Mouse (Mus musculus) heart, embryonic 12.5 days (tissue): ENCODE data around the gene Ppp1r1a. TPM values are rescaled to one million over a fixed set of nuclear protein-coding genes. Genes with fewer than 3 reads are reported as not detected.

Source experiments
- ATAC-seq: fragments of 200-750 bp; cut with Nextera tagmentation; 2 replicates; pipeline ENCODE4 v1.8.0; 2017; ENCODE audit warnings: moderate TSS enrichment, moderate library complexity; ENCODE audit not compliant: insufficient number of reproducible peaks, low FRiP score
- H3K27ac ChIP-seq: fragments of 300-500 bp; sonication (generic); 2 replicates; pipeline ENCODE4 v1.5.1; 2016; ENCODE audit warnings: mild to moderate bottlenecking, moderate library complexity; ENCODE audit not compliant: poor library complexity, severe bottlenecking
- H3K27me3 ChIP-seq: fragments of 300-500 bp; sonication (generic); replicated peaks from 2 replicates; pipeline ENCODE4 v1.6.1; 2016; ENCODE audit warnings: mild to moderate bottlenecking, moderate library complexity
- H3K36me3 ChIP-seq: fragments of 300-500 bp; sonication (generic); 2 replicates; pipeline ENCODE4 v1.6.1; 2016; ENCODE audit warnings: mild to moderate bottlenecking, moderate library complexity
- H3K4me1 ChIP-seq: fragments of 300-500 bp; sonication (generic); replicated peaks from 2 replicates; pipeline ENCODE4 v1.6.1; 2016; ENCODE audit warnings: mild to moderate bottlenecking
- H3K4me2 ChIP-seq: fragments of 300-500 bp; sonication (generic); 2 replicates; pipeline ENCODE4 v1.6.1; 2016; ENCODE audit warnings: mild to moderate bottlenecking, moderate library complexity
- H3K4me3 ChIP-seq: fragments of 300-500 bp; sonication (generic); 2 replicates; pipeline ENCODE4 v1.5.1; 2016; ENCODE audit warnings: mild to moderate bottlenecking
- H3K9ac ChIP-seq: fragments of 300-500 bp; sonication (generic); 2 replicates; pipeline ENCODE4 v1.6.1; 2016; ENCODE audit warnings: mild to moderate bottlenecking, moderate library complexity
- H3K9me3 ChIP-seq: fragments of 300-500 bp; sonication (generic); replicated peaks from 2 replicates; pipeline ENCODE4 v1.6.1; 2016; ENCODE audit warnings: mild to moderate bottlenecking, moderate library complexity
- WGBS: fragments of 180-500 bp; shearing (Covaris S2); methylation state at CpG from one replicate; pipeline ENCODE4 v1.1.7; 2016; 5-methylcytosine and 5-hydroxymethylcytosine counted together
- polyA plus RNA-seq: library from polyadenylated mRNA; unstranded; fragments of >200 nt; fragmentation: Nextera tagmentation; extraction: Ambion mirVana; gene quantifications from 2 replicates; pipeline ENCODE4 v1.2.1, GENCODE M21; 2016

The Ppp1r1a gene
- polyA plus RNA-seq, 1 experiment from 2014 or later = 78.4 TPM

GRCm38 (mm10) chr15:103536456-103536855 lies 1.3 kb downstream of the Ppp1r1a start:
- Histone ChIP-seq H3K4me2 (peak overlapping the region; percentile 78), H3K27ac (peak overlapping the region; percentile 90), H3K36me3 (0 out of 2 replicates have a peak, but pooled peaks cover 3% of the 10 kb centered on the region), H3K9ac (peak overlapping the region; percentile 83; the same call in 1 of the 2 replicates), H3K27me3 (peaks cover 28% of the 10 kb centered on the region), H3K4me3 (peak overlapping the region; percentile 74), H3K4me1 (peaks cover 13% of the 10 kb centered on the region), H3K9me3 (no peaks in the 10 kb centered on the region)
- no peak for ATAC-seq
- WGBS = 10% methylated on average over 2 of the region's 2 CpGs

- peaks cover 28% of the 10 kb centered on the region for H3K27me3 ChIP-seq
- no peak for ATAC-seq
- peak overlapping the region; percentile 13; the same call in 1 of the 2 replicates for H3K9ac ChIP-seq
- H3K27ac ChIP-seq = peak overlapping the region; percentile 39; the same call in 1 of the 2 replicates
- H3K9me3 ChIP-seq = no peaks in the 10 kb centered on the region
- no peak overlapping the region for H3K4me2 ChIP-seq
- no peak overlapping the region for H3K4me3 ChIP-seq
- peaks cover 13% of the 10 kb centered on the region for H3K4me1 ChIP-seq
- 46% methylated on average over 1 of the region's 1 CpGs for WGBS
- H3K36me3 ChIP-seq = 0 out of 2 replicates have a peak, but pooled peaks cover 3% of the 10 kb centered on the region
These were observed 2.0 kb downstream of the Ppp1r1a start for GRCm38 (mm10) chr15:103535786-103536185.

- H3K9me3 ChIP-seq = no peaks in the 10 kb centered on the region
- H3K4me3 ChIP-seq = no peak overlapping the region
- H3K27ac ChIP-seq = no peak overlapping the region
- H3K9ac ChIP-seq = no peak overlapping the region
- no peak for ATAC-seq
- 54% methylated on average over 2 of the region's 2 CpGs for WGBS
- H3K4me1 ChIP-seq = peaks cover 13% of the 10 kb centered on the region
- H3K4me2 ChIP-seq = no peak overlapping the region
- H3K36me3 ChIP-seq = 0 out of 2 replicates have a peak, but pooled peaks cover 3% of the 10 kb centered on the region
- peaks cover 21% of the 10 kb centered on the region for H3K27me3 ChIP-seq
These were observed 2.8 kb downstream of the Ppp1r1a start for GRCm38 (mm10) chr15:103535030-103535429.

GRCm38 (mm10) chr15:103534054-103534620 lies 3.7 kb downstream of the Ppp1r1a start:
- Histone ChIP-seq H3K27ac (no peak overlapping the region), H3K36me3 (0 out of 2 replicates have a peak, but pooled peaks cover 3% of the 10 kb centered on the region), H3K4me1 (peaks cover 13% of the 10 kb centered on the region), H3K9ac (no peak overlapping the region), H3K4me3 (no peak overlapping the region), H3K9me3 (no peaks in the 10 kb centered on the region), H3K4me2 (no peak overlapping the region), H3K27me3 (peaks cover 14% of the 10 kb centered on the region)
- ATAC-seq = no peak
- 84% methylated on average over 7 of the region's 7 CpGs for WGBS

- no peak overlapping the region for H3K4me3 ChIP-seq
- peaks cover 2% of the 10 kb centered on the region for H3K4me1 ChIP-seq
- H3K9me3 ChIP-seq = no peaks in the 10 kb centered on the region
- WGBS = 11% methylated on average over 5 of the region's 5 CpGs
- no peak overlapping the region for H3K4me2 ChIP-seq
- 0 out of 2 replicates have a peak, but pooled peaks cover 6% of the 10 kb centered on the region for H3K36me3 ChIP-seq
- no peak overlapping the region for H3K9ac ChIP-seq
- H3K27ac ChIP-seq = no peak overlapping the region
- ATAC-seq = no peak
- peaks cover 3% of the 10 kb centered on the region; the same call in 1 of the 2 replicates for H3K27me3 ChIP-seq
These were observed 7.4 kb downstream of the Ppp1r1a start for GRCm38 (mm10) chr15:103530372-103530771.

GRCm38 (mm10) chr15:103523156-103523555 lies 14.6 kb downstream of the Ppp1r1a start:
- Histone ChIP-seq H3K27ac (no peak overlapping the region), H3K4me2 (no peak overlapping the region), H3K4me1 (peaks cover 12% of the 10 kb centered on the region), H3K27me3 (0 out of 2 replicates have a peak, but pooled peaks cover 4% of the 10 kb centered on the region), H3K9me3 (no peaks in the 10 kb centered on the region), H3K4me3 (no peak overlapping the region), H3K36me3 (0 out of 2 replicates have a peak, but pooled peaks cover 4% of the 10 kb centered on the region), H3K9ac (no peak overlapping the region)
- no peak for ATAC-seq
- 63% methylated on average over 3 of the region's 3 CpGs for WGBS

- Histone ChIP-seq H3K4me3 (no peak overlapping the region), H3K27me3 (0 out of 2 replicates have a peak, but pooled peaks cover 4% of the 10 kb centered on the region), H3K9ac (no peak overlapping the region), H3K4me1 (peaks cover 13% of the 10 kb centered on the region), H3K4me2 (no peak overlapping the region), H3K36me3 (0 out of 2 replicates have a peak, but pooled peaks cover 2% of the 10 kb centered on the region), H3K9me3 (no peaks in the 10 kb centered on the region), H3K27ac (no peak overlapping the region)
- no peak for ATAC-seq
- WGBS = 63% methylated on average over 3 of the region's 3 CpGs
These were observed 15.2 kb downstream of the Ppp1r1a start for GRCm38 (mm10) chr15:103522458-103523099.

GRCm38 (mm10) chr15:103519386-103520378 lies 18.1 kb downstream of the Ppp1r1a start:
- 0 out of 2 replicates have a peak, but pooled peaks cover 4% of the 10 kb centered on the region for H3K27me3 ChIP-seq
- no peak for ATAC-seq
- no peaks in the 10 kb centered on the region for H3K36me3 ChIP-seq
- H3K4me2 ChIP-seq = no peak overlapping the region
- H3K9me3 ChIP-seq = no peaks in the 10 kb centered on the region
- peaks cover 26% of the 10 kb centered on the region for H3K4me1 ChIP-seq
- 24% methylated on average over 4 of the region's 4 CpGs for WGBS
- no peak overlapping the region for H3K9ac ChIP-seq
- no peak overlapping the region for H3K27ac ChIP-seq
- no peak overlapping the region for H3K4me3 ChIP-seq

GRCm38 (mm10) chr15:103518600-103519385 lies 19.0 kb downstream of the Ppp1r1a start:
- WGBS = 10% methylated on average over 5 of the region's 5 CpGs
- ATAC-seq = no peak
- Histone ChIP-seq H3K36me3 (no peaks in the 10 kb centered on the region), H3K4me3 (no peak overlapping the region), H3K27ac (peak overlapping the region; percentile 34), H3K9me3 (no peaks in the 10 kb centered on the region), H3K4me2 (no peak overlapping the region), H3K9ac (no peak overlapping the region), H3K4me1 (peaks cover 30% of the 10 kb centered on the region), H3K27me3 (0 out of 2 replicates have a peak, but pooled peaks cover 4% of the 10 kb centered on the region)

- peak overlapping the region; percentile 26; the same call in 1 of the 2 replicates for H3K27ac ChIP-seq
- no peak for ATAC-seq
- H3K9me3 ChIP-seq = no peaks in the 10 kb centered on the region
- peaks cover 12% of the 10 kb centered on the region; the same call in 1 of the 2 replicates for H3K27me3 ChIP-seq
- H3K4me2 ChIP-seq = peak overlapping the region; percentile 75
- peak overlapping the region; percentile 17; the same call in 1 of the 2 replicates for H3K4me3 ChIP-seq
- no peaks in the 10 kb centered on the region for H3K36me3 ChIP-seq
- peak overlapping the region; percentile 6; the same call in 1 of the 2 replicates for H3K9ac ChIP-seq
- H3K4me1 ChIP-seq = peaks cover 38% of the 10 kb centered on the region
- WGBS = 9% methylated on average over 3 of the region's 3 CpGs
These were observed 22.9 kb downstream of the Ppp1r1a start for GRCm38 (mm10) chr15:103514914-103515313.
